Mouse (Mus musculus): ENCODE data around the gene Gm45021.

DNA sequence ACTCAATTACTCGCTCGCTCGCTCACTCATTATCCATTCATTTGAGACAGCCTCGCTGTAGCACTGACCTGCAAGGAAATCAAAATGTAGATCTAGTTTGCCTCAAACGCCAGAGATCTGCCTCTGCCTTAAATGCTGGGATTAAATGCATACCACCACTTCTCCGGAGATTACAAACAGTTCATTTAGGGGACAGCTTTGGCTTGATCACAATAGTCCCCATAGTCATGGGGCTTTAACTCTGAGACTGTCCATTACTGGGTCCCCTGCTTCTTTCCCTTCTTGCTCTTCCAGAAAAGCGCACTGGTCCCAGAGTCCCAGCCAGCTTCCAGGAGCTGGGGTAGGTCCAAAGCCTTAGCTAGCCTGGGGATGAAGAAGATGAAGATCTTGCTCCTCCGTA lies 37.1 kb downstream of the Gm45021 start, which contains the start of gene AI854703:
- TF ChIP-seq EP300 (optimal IDR thresholded peaks at IDR 0.05) (no peak), CTCF (IDR thresholded peaks at IDR 0.05; ENCODE audit: low read depth) (no peak)

Measured in stomach, postnatal 0 days (tissue).